8 mouse cellular contexts compared by ENCODE assay signal in genomic region chr9:61349697-61350096, GRCm38 (mm10). TPM values are rescaled to one million over a fixed set of nuclear protein-coding genes. Genes with fewer than 3 reads are reported as not detected.
DNase-seq lines count a peak whose midpoint lies in the region.

No protein-coding gene starts in this region.

- peak; percentile 55 to 81 for DNase-seq in adrenal gland, adult (ENCODE audit: inconsistent age in 2 of 2, low spot score in 1 of 2)
- DNase-seq in adrenal gland, postnatal 25 days, result no peak
- peak; percentile 24 for DNase-seq in R1 (ENCODE audit: low read depth, low spot score)
- peak; percentile 55 for DNase-seq in heart, postnatal 4 days
- DNase-seq in lung, postnatal 10 days, result peak; percentile 73
- DNase-seq in frontal cortex, postnatal 14 days (ENCODE audit: low spot score in 2 of 2), result no peak
- no peak for DNase-seq in urinary bladder, postnatal 36 days (ENCODE audit: low spot score in 2 of 2)
- DNase-seq in layer of hippocampus, adult 18-20 months (ENCODE audit: low spot score in 2 of 2), result no peak

RNA-seq across cellular contexts. Expression of gene Tle3, which starts 22.5 kb away (rescaled TPM):
- total RNA-seq in adrenal gland, postnatal 25 days (2021), result 137 and 157 TPM in 2 replicates
- 10 to 100 TPM; 23.2 to 27.9 TPM for total RNA-seq in heart, postnatal 4 days (2021)
- 10 to 100 TPM; 58.1 to 59.7 TPM for total RNA-seq in layer of hippocampus, adult 18-20 months (2021)

Comparison
In these comparisons a context has a peak if more than half of its experiments do, and no peak if none do; other contexts are left out.
1. DNase-seq: peak in adrenal gland, adult (2 of 2), R1 (single experiment), heart, postnatal 4 days (single experiment) and lung, postnatal 10 days (single experiment); none in adrenal gland, postnatal 25 days (single experiment), frontal cortex, postnatal 14 days (0 of 2), urinary bladder, postnatal 36 days (0 of 2) and layer of hippocampus, adult 18-20 months (0 of 2).